Mouse (Mus musculus): ENCODE data around the gene Gm15557. TPM values are rescaled to one million over a fixed set of nuclear protein-coding genes. Genes with fewer than 3 reads are reported as not detected.
"Not testable (repeated sequence)": the region's sequence is repeated elsewhere in the genome, so short reads cannot be mapped to it uniquely, and the experiment has no call there.

The Gm15557 gene
- not detected in 2 replicates for polyA plus RNA-seq (2012; rRNA removed)

DNA sequence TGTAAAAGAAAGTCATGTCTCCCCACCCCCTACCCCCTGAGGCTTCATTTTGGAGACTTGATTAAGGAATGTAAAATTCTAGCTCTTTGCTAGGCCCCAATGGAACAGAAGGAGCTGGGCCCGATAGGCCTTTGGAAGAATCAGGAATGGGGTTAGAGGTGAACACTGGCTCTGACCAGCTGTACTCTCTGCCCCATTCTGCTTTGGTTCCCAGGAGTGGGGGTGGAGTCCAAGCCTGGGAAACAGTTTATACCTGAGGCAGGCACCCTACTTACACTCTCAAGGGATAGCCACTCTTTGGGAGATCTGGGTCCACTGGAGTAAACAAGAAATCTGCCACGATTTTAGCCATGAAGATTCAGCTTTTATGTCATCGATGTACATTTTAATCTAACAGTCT is at the start of gene Gm15557:
Gene Gm15557 (plus strand): TSS at position 48 of the 400 bp plus-strand sequence.
- H3K4me3 ChIP-seq (replicated peaks; ENCODE audit: insufficient read depth, low read depth, low read length), result no peak within 1 kb of the TSS
- DNase-seq, result no peak
- WGBS, result 90% methylated on average over 3 of the region's 3 CpGs
- TF ChIP-seq CTCF (IDR thresholded peaks at IDR 0.05; ENCODE audit: borderline replicate concordance, insufficient read depth, low read depth, low read length), result no peak
- TF ChIP-seq POLR2A (IDR thresholded peaks at IDR 0.05; ENCODE audit: borderline replicate concordance, insufficient read depth, low read length), result no peak
- no peaks in the 10 kb centered on the region for H3K27me3 ChIP-seq (ENCODE audit: control insufficient read depth, insufficient read depth, low read length)
- H3K4me1 ChIP-seq (ENCODE audit: control insufficient read depth, insufficient read depth, low read length), result no peaks in the 10 kb centered on the region
- no peak within 1 kb of the TSS for H3K27ac ChIP-seq (ENCODE audit: insufficient read depth, low read length)

DNA sequence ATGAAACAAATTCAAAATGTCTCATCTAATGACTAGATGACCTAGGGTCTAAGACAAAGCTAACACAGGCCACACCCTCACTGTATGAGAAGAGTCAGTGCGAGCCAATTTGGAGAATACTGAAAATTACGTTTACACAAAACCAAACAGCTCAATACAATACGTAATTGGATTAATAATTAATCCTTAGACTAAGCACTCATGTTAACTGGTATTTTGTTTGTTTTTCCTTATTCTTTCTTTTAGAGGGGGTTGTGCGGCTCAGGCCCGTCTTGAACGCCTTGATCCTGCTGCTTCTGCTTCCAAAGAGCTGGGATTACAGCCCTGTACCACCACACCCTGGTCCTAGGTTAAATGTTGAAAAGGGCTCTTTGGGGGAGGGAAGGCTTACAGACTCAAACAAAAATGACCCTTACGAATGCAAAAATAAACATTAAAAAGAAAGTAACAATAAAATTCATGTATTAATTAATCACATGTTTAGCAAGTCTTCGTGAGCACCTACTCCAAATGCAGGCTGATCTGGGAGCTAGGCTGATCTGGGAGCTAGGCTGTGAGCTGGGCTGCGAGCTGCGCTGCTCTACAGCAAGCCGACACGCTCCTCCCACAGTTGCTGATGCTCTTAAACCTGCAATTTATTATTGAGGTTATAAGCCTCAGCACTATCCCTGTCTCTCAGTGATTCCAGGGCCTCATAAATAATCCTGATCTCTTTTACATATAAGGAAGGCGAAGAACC is 46.1 kb upstream of the Gm15557 start:
- 96% methylated on average over 13 of the region's 13 CpGs for WGBS

DNA sequence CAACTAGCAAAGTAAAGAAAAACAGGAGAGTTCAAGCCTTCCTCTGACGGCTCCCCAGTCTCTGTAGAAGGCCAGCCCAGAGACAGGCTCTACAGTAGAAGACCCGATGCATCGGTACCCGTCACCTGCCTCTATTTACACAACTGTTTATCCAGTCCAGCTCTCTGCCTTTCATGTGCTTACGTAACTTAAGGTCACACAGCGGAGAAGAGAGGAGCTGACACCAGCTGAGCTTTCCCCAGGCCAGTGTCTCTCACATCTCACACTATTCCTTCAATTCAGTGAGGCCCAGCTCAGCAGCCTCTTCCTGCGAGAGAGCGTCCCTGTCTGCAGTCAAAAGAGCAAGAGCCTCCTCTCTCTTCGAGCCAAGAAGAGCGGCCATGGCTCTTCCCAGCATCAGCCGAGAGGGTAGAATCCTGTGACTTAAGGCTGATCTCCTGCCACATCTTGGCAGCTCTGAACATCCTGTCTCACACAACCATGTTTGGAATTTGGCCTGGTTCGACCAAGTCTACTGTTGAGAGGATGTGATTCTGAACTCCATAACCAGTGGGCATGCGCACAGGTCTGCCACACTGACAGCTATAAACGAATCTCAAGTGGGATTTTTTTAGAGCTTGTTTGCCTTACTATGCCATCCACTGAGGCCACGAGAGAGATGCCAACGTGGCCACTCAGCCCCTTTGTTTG is 45.3 kb upstream of the Gm15557 start:
- DNase-seq, result peak in 1 of 2 experiments; percentile 6
- no peak overlapping the region for H3K4me3 ChIP-seq (replicated peaks; ENCODE audit: insufficient read depth, low read depth, low read length)
- WGBS, result 78% methylated on average over 16 of the region's 16 CpGs
- H3K27me3 ChIP-seq (ENCODE audit: control insufficient read depth, insufficient read depth, low read length), result no peaks in the 10 kb centered on the region
- TF ChIP-seq POLR2A (IDR thresholded peaks at IDR 0.05; ENCODE audit: borderline replicate concordance, insufficient read depth, low read length) (no peak), CTCF (IDR thresholded peaks at IDR 0.05; ENCODE audit: borderline replicate concordance, insufficient read depth, low read depth, low read length) (no peak)
- no peaks in the 10 kb centered on the region for H3K4me1 ChIP-seq (ENCODE audit: control insufficient read depth, insufficient read depth, low read length)
- H3K27ac ChIP-seq (ENCODE audit: insufficient read depth, low read length), result 0 out of 2 replicates have a peak overlapping the region, but pooled peaks have one; percentile 21

More for the DNA sequence above, 46.1 kb upstream of the Gm15557 start:
- no peak for DNase-seq
- H3K27ac ChIP-seq (ENCODE audit: insufficient read depth, low read length), result no peak overlapping the region
- no peaks in the 10 kb centered on the region for H3K27me3 ChIP-seq (ENCODE audit: control insufficient read depth, insufficient read depth, low read length)
- no peak overlapping the region for H3K4me3 ChIP-seq (replicated peaks; ENCODE audit: insufficient read depth, low read depth, low read length)
- no peaks in the 10 kb centered on the region for H3K4me1 ChIP-seq (ENCODE audit: control insufficient read depth, insufficient read depth, low read length)
- TF ChIP-seq POLR2A (IDR thresholded peaks at IDR 0.05; ENCODE audit: borderline replicate concordance, insufficient read depth, low read length) (no peak), CTCF (IDR thresholded peaks at IDR 0.05; ENCODE audit: borderline replicate concordance, insufficient read depth, low read depth, low read length) (no peak)

DNA sequence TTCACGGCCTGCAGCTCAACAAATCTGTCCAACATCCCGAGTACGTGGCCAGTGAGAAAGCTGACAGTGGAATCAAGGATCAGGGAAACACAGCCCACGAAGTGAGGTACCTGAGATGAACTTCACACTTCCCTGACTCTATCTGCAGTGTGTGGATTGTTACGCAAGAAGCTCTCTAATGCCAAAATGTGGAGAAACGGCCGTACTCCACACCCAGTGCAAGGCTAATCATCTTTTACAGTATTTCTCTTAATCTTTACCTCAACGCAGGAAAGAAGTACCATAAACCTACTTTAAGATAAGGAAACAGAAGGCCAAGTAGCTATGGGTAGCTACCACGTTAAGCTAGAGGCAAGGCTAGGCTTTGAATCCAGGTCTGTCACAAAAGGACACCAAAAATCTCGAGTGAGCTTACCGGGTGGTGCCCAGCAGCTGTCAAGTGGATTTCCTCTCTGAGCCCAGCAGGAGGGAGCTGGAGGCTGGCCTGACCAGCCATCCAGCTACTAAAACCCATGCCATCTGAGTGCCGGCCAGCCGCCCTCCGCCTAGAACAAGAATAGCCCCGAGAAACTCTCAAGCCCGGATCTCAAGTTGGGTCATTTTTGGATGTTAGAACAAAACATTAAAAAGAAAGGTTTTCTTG is 37.4 kb upstream of the Gm15557 start:
- DNase-seq, result peak; percentile 63 to 75
- H3K27ac ChIP-seq (ENCODE audit: insufficient read depth, low read length), result peak overlapping the region; percentile 24; the same call in 1 of the 2 replicates
- WGBS, result 19% methylated on average over 16 of the region's 16 CpGs
- H3K4me1 ChIP-seq (ENCODE audit: control insufficient read depth, insufficient read depth, low read length), result peaks cover 16% of the 10 kb centered on the region
- no peaks in the 10 kb centered on the region for H3K27me3 ChIP-seq (ENCODE audit: control insufficient read depth, insufficient read depth, low read length)
- TF ChIP-seq CTCF (IDR thresholded peaks at IDR 0.05; ENCODE audit: borderline replicate concordance, insufficient read depth, low read depth, low read length) (no peak), POLR2A (IDR thresholded peaks at IDR 0.05; ENCODE audit: borderline replicate concordance, insufficient read depth, low read length) (no peak)
- no peak overlapping the region for H3K4me3 ChIP-seq (replicated peaks; ENCODE audit: insufficient read depth, low read depth, low read length)

DNA sequence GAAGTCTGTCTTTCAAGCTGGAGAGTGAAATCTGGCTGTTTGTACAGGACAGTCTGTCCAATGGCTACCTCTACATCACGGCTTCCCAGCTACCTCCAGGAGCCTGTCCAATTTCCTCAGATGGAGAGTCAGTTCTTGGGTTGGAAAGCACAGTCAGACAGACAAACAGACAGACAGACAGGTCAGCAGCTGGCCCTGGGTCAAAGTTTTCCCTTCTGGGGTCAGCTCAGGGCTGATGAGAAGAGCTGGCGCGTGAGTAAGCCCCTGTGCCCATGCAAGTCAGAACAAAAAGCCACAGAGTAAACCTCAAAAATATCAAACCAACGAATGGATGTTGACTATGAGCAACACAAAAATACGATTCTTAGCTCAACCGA is 36.9 kb upstream of the Gm15557 start:
- no peak for DNase-seq
- no peak overlapping the region for H3K27ac ChIP-seq (ENCODE audit: insufficient read depth, low read length)
- WGBS, result 61% methylated on average over 6 of the region's 6 CpGs
- H3K4me1 ChIP-seq (ENCODE audit: control insufficient read depth, insufficient read depth, low read length), result peaks cover 16% of the 10 kb centered on the region
- H3K27me3 ChIP-seq (ENCODE audit: control insufficient read depth, insufficient read depth, low read length), result no peaks in the 10 kb centered on the region
- H3K4me3 ChIP-seq (replicated peaks; ENCODE audit: insufficient read depth, low read depth, low read length), result no peak overlapping the region
- TF ChIP-seq CTCF (IDR thresholded peaks at IDR 0.05; ENCODE audit: borderline replicate concordance, insufficient read depth, low read depth, low read length) (no peak), POLR2A (IDR thresholded peaks at IDR 0.05; ENCODE audit: borderline replicate concordance, insufficient read depth, low read length) (no peak)

GRCm38 (mm10) chr2:155914684-155915083 is 25.8 kb upstream of the Gm15557 start:
- Histone ChIP-seq H3K27me3 (ENCODE audit: control insufficient read depth, insufficient read depth, low read length) (no peaks in the 10 kb centered on the region), H3K4me1 (ENCODE audit: control insufficient read depth, insufficient read depth, low read length) (no peaks in the 10 kb centered on the region), H3K4me3 (replicated peaks; ENCODE audit: insufficient read depth, low read depth, low read length) (no peak overlapping the region), H3K27ac (ENCODE audit: insufficient read depth, low read length) (no peak overlapping the region)
- 88% methylated on average over 6 of the region's 6 CpGs for WGBS
- TF ChIP-seq CTCF (IDR thresholded peaks at IDR 0.05; ENCODE audit: borderline replicate concordance, insufficient read depth, low read depth, low read length) (no peak), POLR2A (IDR thresholded peaks at IDR 0.05; ENCODE audit: borderline replicate concordance, insufficient read depth, low read length) (no peak)
- DNase-seq, result no peak

- Histone ChIP-seq H3K27me3 (ENCODE audit: control insufficient read depth, insufficient read depth, low read length) (no peaks in the 10 kb centered on the region), H3K4me1 (ENCODE audit: control insufficient read depth, insufficient read depth, low read length) (no peaks in the 10 kb centered on the region), H3K4me3 (replicated peaks; ENCODE audit: insufficient read depth, low read depth, low read length) (no peak overlapping the region), H3K27ac (ENCODE audit: insufficient read depth, low read length) (no peak overlapping the region)
- TF ChIP-seq CTCF (IDR thresholded peaks at IDR 0.05; ENCODE audit: borderline replicate concordance, insufficient read depth, low read depth, low read length) (no peak), POLR2A (IDR thresholded peaks at IDR 0.05; ENCODE audit: borderline replicate concordance, insufficient read depth, low read length) (no peak)
- DNase-seq, result no peak
- 97% methylated on average over 7 of the region's 7 CpGs for WGBS
Measured at GRCm38 (mm10) chr2:155923143-155923542, 17.4 kb upstream of the Gm15557 start.

DNA sequence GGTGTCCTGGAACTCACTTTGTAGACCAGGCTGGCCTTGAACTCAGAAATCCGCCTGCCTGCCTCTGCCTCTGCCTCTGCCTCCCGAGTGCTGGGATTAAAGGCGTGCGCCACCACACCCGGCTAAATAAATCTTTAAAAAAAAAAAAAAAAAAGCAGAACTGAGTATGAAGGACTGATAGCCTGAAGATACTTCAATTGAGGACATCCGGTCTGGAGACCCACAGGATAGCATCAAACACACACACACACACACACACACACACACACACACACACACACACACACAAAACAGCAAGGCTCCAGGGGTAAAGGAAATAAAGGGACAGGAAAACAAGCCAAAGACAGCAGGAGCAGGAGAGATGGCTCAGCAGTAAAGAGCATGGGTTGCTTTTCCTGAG is 15.3 kb upstream of the Gm15557 start:
- H3K4me1 ChIP-seq (ENCODE audit: control insufficient read depth, insufficient read depth, low read length); DNase-seq; H3K27ac ChIP-seq (ENCODE audit: insufficient read depth, low read length); H3K4me3 ChIP-seq (replicated peaks; ENCODE audit: insufficient read depth, low read depth, low read length); H3K27me3 ChIP-seq (ENCODE audit: control insufficient read depth, insufficient read depth, low read length): not testable (repeated sequence)
- 94% methylated on average over 6 of the region's 6 CpGs for WGBS

Measured in cerebellum, adult 2 months (tissue).